Mouse (Mus musculus) right cerebral cortex, postnatal 4 days (tissue): ENCODE measurements around the gene Bcl2l1.
A peak's percentile ranks its signal among the peaks of the same experiment; 100 is the strongest.

Experiments used
- DNase-seq: peaks from one replicate; pipeline ENCODE4 v3.0.0-alpha.2; 2022

Gene Bcl2l1

GRCm38 (mm10) chr2:152767618-152768271, 63.8 kb downstream of the Bcl2l1 start:
- DNase-seq = no peak

DNA sequence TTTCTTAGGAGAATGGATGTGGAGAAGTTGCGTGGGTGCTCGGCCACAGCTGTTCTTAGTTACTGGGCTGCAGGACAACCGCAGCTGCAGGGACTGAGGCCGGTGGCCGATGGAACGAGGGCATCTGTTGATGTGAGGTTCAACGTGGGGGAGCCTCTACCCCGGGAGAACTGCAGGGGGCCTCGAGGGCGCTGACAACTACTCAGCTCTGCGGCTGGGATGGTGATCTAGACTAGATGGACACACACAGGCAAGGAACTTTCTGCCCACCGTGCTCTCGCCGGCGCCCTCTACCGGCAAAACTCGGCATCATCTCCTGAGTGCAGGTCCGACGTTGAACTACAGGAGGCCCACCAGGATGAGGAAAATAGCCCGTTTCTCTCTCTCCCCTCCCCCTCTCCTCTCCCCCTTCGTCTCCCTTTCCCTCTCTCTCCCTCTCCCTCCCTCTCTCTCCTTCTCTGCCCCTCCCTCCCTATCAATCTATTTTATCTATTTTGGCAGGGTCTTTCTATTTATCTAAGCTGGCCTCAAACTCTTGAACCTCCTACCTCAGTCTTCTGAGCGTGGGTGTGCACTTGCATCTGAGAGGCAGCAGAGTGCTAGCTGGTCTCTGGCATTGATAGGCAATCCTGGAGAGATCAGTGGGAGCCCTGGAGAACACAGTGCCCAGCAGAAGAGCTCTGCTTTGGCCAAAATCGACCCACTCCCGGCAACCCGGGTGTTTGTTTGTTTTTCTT, 65.0 kb downstream of the Bcl2l1 start:
- DNase-seq = peak; percentile 82

GRCm38 (mm10) chr2:152765045-152765674, 66.4 kb downstream of the Bcl2l1 start:
- DNase-seq = no peak

DNA sequence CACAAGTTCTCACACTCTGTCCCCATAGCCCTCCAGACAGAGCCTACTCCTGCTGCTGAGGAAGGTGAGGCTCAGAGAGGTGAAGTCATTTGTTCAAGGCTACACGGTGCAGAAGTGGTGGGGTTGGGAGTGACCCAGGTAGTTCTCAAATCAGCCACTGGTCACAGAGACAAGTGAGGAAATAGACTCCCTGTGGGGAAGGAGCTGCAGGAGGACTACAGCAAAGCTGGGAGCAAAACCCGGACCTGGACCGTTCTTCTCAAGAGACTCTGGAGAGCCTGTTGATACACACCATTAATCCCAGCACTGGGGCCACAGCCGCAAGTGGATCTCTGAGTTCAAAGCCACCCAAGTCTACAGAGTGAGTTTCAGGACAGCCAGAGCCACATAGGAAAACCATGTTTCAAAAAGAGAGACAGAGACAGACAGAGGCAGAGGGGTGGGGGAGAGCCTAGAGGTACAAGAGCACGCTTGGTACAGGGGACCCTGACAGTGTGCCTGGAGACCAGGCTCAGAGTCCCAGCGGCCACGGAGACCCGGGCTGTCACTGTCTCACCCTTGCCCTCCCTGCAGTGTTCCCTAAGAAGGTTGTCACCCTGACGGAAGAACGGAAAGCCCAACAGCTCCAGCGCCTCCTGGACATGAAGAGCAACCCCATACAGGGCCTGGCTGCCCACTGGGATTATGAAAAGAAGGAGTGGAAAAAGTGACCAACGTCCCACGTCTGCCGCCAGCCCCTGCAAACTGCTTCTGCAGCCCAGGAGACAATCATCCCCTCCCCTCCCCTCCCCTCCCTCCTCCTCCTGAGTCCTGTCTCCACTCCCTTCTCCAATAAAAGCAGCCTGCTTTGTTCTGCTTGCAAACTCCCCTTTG, 67.1 kb downstream of the Bcl2l1 start:
- DNase-seq = no peak

DNA sequence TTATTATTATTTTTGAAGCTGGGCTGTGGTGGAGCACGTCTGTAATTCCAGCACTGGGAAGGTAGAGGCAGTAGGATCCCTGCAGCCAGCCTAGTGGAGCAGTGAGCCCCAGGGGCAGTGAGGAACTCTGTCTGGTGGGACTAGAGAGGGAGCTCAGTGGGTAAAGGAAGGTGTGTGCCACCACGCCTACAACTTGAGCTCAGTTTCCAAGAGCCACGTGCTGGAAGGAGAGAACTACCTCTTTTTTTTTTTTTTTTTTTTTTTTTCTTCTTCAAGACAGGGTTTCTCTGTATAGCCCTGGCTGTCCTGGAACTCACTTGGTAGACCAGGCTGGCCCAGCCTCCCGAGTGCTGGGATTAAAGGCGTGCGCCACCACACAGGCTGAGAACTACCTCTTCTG, 68.2 kb downstream of the Bcl2l1 start:
- no peak for DNase-seq

DNA sequence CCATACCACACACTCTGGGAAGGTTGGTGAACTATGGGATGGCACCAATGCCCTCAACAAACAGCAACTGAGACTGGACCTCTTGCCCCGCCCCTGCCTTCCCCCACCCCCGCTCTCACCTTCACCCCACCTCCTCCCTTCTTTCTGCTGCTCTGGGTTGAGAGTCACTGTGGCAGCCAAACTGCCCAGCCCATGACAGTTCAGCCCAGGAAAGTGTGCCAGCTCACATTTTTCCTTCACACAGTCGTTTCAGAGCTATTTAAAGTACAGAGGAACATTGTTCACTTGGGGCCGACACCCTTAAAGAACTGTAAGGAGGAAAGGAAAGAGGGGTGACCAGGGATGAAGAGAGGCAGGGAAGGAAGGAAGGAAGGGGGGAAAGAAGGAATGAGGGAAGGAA, 73.2 kb downstream of the Bcl2l1 start:
- DNase-seq = no peak

- DNase-seq = peak; percentile 19
Observed at GRCm38 (mm10) chr2:152757478-152757877, 74.0 kb downstream of the Bcl2l1 start.

DNA sequence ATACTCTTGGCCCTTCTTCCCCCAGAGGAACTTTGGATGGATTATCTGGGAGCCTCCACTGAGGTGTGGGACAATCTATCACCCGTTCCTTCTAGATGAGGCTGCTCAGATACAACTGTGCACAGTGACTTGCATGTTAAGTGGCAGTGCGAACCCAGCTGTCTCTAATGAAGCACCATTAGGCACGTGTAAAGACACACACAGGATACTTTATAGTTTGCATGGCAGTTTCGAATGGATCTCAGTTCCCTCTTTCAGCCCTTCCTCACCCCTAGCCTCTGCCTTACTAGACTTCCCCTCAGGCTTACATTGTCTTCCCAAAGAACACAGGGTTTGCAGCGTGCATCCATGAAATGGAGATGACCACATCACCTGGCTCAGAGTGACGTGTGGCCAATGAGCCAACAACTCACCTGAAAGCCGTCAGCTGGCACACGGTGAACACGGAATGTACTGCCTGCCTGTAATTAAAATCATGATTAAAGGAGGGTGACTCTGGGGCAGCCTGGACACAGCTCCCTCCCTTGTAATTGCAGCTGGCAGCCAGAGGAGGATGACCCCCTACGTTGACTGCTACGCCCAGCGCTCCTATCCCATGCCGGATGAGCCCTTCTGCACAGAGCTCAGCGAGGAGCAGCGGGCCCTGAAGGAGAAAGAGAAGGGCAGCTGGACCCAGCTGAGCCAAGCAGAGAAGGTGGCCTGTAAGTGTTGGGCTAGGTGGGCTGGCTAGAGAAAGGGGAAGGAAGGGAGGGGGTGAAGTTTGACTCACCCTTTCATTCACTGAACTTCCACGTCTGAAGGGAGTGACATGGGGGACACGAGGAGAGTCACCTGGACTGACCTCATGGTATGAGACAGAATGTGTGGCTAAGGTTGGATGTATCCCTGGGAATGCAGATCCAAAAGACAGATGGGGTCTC, 74.8 kb downstream of the Bcl2l1 start:
- no peak for DNase-seq

DNA sequence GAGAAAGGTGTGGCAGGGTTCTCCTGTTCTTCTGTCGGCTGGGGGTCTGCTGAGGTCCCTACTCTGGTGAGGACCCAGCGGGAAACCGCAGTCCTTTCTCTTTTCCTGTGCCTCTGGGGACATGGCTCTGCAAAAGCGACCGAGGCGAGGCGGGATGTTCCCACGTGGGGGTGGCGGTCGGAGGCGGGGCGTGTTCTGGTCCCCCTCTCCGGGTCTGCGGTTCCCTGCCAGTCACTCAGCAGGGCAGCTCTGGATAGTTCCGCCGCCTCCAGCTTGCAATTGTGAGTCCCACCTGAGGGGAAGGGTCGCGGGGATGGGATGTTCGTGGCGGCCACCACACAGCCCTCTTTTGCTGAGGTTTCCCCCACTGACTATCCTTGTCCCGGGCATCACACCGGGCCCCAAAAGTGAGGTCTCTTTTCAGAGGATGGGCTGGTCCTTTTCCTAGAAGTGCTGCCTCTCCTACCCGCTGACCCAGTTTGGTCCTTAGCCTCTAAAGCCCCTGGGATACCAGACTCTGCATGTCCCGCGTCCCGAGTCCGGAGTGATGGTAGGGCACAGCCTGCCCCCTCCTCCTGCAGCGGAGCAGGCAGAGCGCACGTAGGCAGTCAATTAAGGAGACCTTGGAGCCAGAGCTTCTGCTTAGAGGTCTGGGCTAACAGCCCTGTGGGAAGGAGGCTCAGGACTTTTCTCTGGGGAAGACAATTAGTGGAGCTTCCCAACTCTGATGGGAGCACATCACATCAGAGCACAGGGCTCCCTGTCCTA, 77.4 kb downstream of the Bcl2l1 start, which contains the start of gene Cox4i2:
Gene Cox4i2 (plus strand): TSS at position 230 of the 768 bp plus-strand sequence.
- DNase-seq = no peak

DNA sequence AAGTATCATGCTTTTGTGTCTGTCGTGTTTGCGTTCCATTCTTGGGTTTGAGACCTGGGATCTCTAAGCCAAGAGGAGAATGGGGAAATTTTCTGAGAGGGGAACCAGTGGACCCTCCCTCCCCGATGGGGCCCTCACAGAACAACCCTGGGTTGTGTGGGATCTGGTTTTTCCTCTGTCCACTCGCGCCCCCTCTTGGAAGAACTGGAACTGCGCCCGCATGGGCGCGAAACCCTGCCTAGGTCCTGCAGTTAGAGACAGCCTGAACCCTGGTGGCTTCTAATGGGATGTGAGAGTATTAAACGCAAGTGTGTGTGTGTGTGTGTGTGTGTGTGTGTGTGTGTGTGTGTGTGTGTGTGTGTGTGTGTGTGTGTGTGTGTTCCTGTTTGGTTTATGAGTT, 89.1 kb downstream of the Bcl2l1 start:
- peak; percentile 67 for DNase-seq

GRCm38 (mm10) chr2:152741153-152742041, 90.1 kb downstream of the Bcl2l1 start:
- DNase-seq = no peak

DNA sequence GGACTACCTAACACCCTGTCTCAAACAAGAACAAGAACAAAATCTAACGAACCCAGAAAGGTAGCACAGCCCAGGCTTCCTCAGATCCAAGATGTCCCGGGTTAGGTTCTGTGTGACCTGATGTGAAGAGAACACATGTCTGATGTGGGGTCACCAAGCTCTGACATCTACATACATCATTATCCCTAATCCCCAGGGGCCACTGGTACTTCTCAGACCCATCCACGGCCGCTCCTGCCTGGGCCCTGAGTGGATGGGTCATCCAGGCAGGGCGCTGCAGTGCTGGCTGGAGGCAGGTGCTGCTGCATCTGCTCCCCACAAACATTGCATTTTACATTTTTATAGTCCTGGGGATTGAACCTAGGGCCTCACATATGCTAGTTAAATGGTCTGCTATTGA, 91.0 kb downstream of the Bcl2l1 start:
- no peak for DNase-seq

DNA sequence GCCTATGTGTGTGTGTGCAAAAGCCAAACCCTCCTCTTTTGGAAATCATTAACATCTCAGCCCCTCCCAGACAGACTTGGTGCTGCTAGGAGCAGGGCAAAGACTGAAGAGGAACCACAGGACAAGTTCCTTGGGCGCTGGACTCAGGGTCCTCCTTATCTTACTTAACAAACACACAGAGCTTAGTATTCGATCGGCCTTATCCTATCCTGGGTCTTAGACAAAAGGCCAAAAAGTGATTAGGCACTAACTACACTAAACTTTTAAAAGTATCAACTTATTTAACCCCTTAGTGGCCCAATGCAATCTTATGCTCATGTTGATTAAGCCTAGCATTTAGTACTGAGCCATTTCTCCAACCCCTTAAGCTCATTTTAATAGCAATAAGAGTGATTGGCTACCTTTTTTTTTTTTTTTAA, 91.7 kb downstream of the Bcl2l1 start:
- no peak for DNase-seq

GRCm38 (mm10) chr2:152739031-152739841, 92.3 kb downstream of the Bcl2l1 start:
- peak; percentile 45 for DNase-seq

DNA sequence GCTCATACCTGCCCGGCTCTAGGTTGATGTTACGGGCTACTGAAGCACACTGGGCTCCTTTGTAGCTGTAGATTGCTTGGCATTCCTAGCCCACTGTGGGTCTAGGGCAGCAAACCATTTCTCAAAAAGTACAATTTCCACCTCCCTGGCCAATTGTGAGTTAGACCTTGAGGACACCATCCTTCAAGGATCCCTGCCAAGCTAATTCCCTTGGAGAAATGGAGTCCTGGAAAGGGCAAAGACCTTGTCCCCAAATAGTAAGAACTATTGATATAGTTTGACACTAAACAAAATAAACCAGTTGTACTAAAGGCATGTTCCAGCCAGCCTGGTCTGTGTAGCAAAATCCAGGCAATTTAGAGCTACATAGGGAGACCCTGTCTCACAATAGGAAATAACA, 93.2 kb downstream of the Bcl2l1 start:
- no peak for DNase-seq

DNA sequence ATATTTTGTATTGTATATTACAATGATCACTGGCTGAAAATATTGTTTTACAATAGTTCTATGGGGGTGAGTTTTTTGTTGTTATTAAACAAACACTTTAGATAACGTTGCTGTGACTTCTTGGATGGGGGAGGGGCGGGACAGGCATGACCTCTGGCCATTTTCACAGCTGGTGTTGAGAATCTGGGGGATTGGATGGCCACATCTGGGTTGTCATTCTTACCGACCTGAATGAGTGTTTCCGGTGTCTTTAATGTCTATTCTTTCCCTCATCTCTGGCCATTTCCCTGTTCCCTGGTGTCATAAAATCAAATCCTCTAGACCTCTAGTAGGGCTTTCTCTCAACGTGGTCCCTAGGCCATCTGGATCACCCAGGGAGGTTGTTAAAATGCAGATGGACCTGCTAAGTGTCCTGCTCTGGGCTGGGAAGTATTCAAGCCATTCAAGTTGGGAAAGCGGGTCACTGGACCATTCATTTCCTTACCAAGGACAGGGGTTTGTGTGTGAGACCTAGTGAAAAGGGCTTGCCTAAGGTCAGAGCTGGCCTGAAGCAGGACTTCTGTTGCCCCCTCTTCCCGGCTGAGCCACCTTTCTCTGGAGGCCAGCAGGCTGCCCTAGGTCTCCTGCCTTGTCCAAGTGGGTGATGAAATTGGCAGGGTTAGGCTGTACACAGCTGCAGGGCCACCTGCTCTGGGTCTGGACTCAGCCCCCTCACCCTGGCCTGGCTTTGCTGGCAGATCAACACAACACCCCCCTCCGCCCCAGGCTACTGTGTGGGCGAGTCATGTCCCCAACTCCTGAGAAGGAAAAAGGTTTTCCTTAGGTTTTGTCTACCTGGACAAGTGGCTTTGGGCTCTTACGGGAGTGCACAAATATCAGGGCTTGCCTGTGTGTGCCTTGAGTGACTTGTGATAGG, 94.0 kb downstream of the Bcl2l1 start:
- DNase-seq = no peak

GRCm38 (mm10) chr2:152736748-152737147, 94.8 kb downstream of the Bcl2l1 start:
- no peak for DNase-seq

- DNase-seq = peak; percentile 48
Observed at GRCm38 (mm10) chr2:152736090-152736601, 95.4 kb downstream of the Bcl2l1 start, which contains the start of gene Id1. Gene Id1 (plus strand): TSS chr2:152736251.
